Mouse (Mus musculus) stomach, postnatal 0 days (tissue): Measurements from ENCODE around the gene Lrpprc. TPM values are rescaled to one million over a fixed set of nuclear protein-coding genes. Genes with fewer than 3 reads are reported as not detected.
"Not testable (repeated sequence)": the region's sequence is repeated elsewhere in the genome, so short reads cannot be mapped to it uniquely, and the experiment has no call there.

Experiments
- ATAC-seq: fragments of 200-750 bp; cut with Nextera tagmentation; 2 replicates; pipeline ENCODE4 v1.8.0; 2017; ENCODE audit not compliant: low FRiP score, low TSS enrichment
- DNase-seq: peaks from one replicate; pipeline ENCODE4 v3.0.0-alpha.2; 2016; ENCODE audit warnings: low spot score
- H3K27ac ChIP-seq: fragments of 300-500 bp; sonication (generic); replicated peaks from 2 replicates; pipeline ENCODE4 v1.5.1; 2014; ENCODE audit warnings: mild to moderate bottlenecking, control low read depth
- H3K27me3 ChIP-seq: fragments of 300-500 bp; sonication (generic); 2 replicates; pipeline ENCODE4 v1.6.1; 2014; ENCODE audit warnings: low read length; ENCODE audit not compliant: control insufficient read depth, insufficient read depth
- H3K36me3 ChIP-seq: fragments of 300-500 bp; sonication (generic); 2 replicates; pipeline ENCODE4 v1.6.1; 2014; ENCODE audit warnings: low read length, mixed read lengths; ENCODE audit not compliant: control insufficient read depth, insufficient read depth
- H3K4me1 ChIP-seq: fragments of 300-500 bp; sonication (generic); replicated peaks from 2 replicates; pipeline ENCODE4 v1.6.1; 2014; ENCODE audit warnings: antibody characterized with exemption; ENCODE audit not compliant: control insufficient read depth, insufficient read depth
- H3K4me2 ChIP-seq: fragments of 300-500 bp; sonication (generic); replicated peaks from 2 replicates; pipeline ENCODE4 v1.6.1; 2014; ENCODE audit warnings: low read depth, mild to moderate bottlenecking, control low read depth, moderate library complexity
- H3K4me3 ChIP-seq: fragments of 300-500 bp; sonication (generic); 2 replicates; pipeline ENCODE4 v1.5.1; 2014; ENCODE audit warnings: low read depth, low read length, control low read depth
- H3K9ac ChIP-seq: fragments of 300-500 bp; sonication (generic); 2 replicates; pipeline ENCODE4 v1.6.1; 2014; ENCODE audit warnings: mild to moderate bottlenecking, low read length, control low read depth, mixed read lengths
- H3K9me3 ChIP-seq: fragments of 300-500 bp; sonication (generic); 2 replicates; pipeline ENCODE4 v1.6.1; 2016; ENCODE audit warnings: low read length; ENCODE audit not compliant: control insufficient read depth
- CTCF ChIP-seq: IDR thresholded peaks from 2 replicates; pipeline ENCODE4 v1.5.1; 2016; ENCODE audit warnings: antibody characterized with exemption, low read depth, mild to moderate bottlenecking, moderate library complexity
- EP300 ChIP-seq: optimal IDR thresholded peaks from 2 replicates; pipeline ENCODE3; 2016; ENCODE audit warnings: antibody characterized with exemption
- WGBS: fragments of 180-500 bp; shearing (Covaris S2); extraction: QIAGEN DNeasy Blood & Tissue Kit; methylation state at CpG from one replicate; pipeline ENCODE4 v1.1.7; 2014; 5-methylcytosine and 5-hydroxymethylcytosine counted together
- polyA plus RNA-seq: library from polyadenylated mRNA; unstranded; fragments of >200 nt; fragmentation: Nextera tagmentation; extraction: Ambion mirVana; gene quantifications from 2 replicates; pipeline ENCODE4 v1.2.1, GENCODE M21; 2015

Gene Lrpprc
- polyA plus RNA-seq, 1 experiment from 2014 or later: 14.6 TPM

GRCm38 (mm10) chr17:84818390-84818789 lies 27.8 kb upstream of the Lrpprc start:
- WGBS: 92% methylated on average over 5 of the region's 5 CpGs
- no peaks in the 10 kb centered on the region for H3K36me3 ChIP-seq

GRCm38 (mm10) chr17:84816014-84816461 lies 25.4 kb upstream of the Lrpprc start:
- WGBS: 60% methylated on average over 9 of the region's 9 CpGs
- H3K9me3 ChIP-seq: no peaks in the 10 kb centered on the region
- H3K27ac ChIP-seq: no peak overlapping the region
- H3K9ac ChIP-seq: no peak overlapping the region
- TF ChIP-seq EP300 (no peak), CTCF (no peak)
- H3K4me1 ChIP-seq: no peaks in the 10 kb centered on the region
- no peaks in the 10 kb centered on the region for H3K36me3 ChIP-seq
- H3K4me3 ChIP-seq: no peak overlapping the region
- DNase-seq: no peak
- no peak overlapping the region for H3K4me2 ChIP-seq
- no peak for ATAC-seq
- no peaks in the 10 kb centered on the region for H3K27me3 ChIP-seq

More at GRCm38 (mm10) chr17:84818390-84818789, 27.8 kb upstream of the Lrpprc start:
- H3K9ac ChIP-seq: no peak overlapping the region
- DNase-seq (no peak), ATAC-seq (no peak)
- no peaks in the 10 kb centered on the region for H3K9me3 ChIP-seq
- no peak overlapping the region for H3K27ac ChIP-seq
- no peaks in the 10 kb centered on the region for H3K4me1 ChIP-seq
- no peak overlapping the region for H3K4me3 ChIP-seq
- H3K4me2 ChIP-seq: no peak overlapping the region
- TF ChIP-seq CTCF (no peak), EP300 (no peak)
- H3K27me3 ChIP-seq: no peaks in the 10 kb centered on the region

GRCm38 (mm10) chr17:84814905-84815304 lies 24.3 kb upstream of the Lrpprc start:
- 69% methylated on average over 7 of the region's 7 CpGs for WGBS
- ATAC-seq: no peak
- TF ChIP-seq EP300 (no peak), CTCF (no peak)
- no peak overlapping the region for H3K4me2 ChIP-seq
- no peaks in the 10 kb centered on the region for H3K4me1 ChIP-seq
- no peak for DNase-seq
- no peak overlapping the region for H3K4me3 ChIP-seq
- no peaks in the 10 kb centered on the region for H3K27me3 ChIP-seq
- no peak overlapping the region for H3K27ac ChIP-seq
- no peaks in the 10 kb centered on the region for H3K9me3 ChIP-seq
- no peaks in the 10 kb centered on the region for H3K36me3 ChIP-seq
- no peak overlapping the region for H3K9ac ChIP-seq

DNA sequence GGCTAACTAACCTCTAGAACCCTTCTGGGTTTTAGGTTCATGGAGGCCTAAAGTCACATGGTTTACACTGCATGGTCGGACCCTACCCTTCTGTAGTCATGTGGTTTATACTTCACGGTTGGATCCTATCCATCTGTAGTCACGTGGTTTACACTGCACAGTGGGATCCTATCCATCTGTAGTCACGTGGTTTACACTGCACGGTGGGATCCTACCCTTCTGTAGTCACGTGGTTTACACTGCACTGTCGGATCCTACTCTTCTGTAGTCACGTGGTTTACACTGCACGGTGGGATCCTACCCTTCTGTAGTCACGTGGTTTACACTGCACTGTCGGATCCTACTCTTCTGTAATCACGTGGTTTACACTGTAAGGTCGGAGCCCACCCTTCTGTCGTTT lies 23.6 kb upstream of the Lrpprc start:
- H3K9ac ChIP-seq, H3K36me3 ChIP-seq, DNase-seq, H3K4me3 ChIP-seq, H3K27ac ChIP-seq, H3K9me3 ChIP-seq, H3K4me1 ChIP-seq, ATAC-seq, H3K4me2 ChIP-seq, H3K27me3 ChIP-seq: not testable (repeated sequence)
- WGBS: 79% methylated on average over 14 of the region's 14 CpGs

- no peaks in the 10 kb centered on the region for H3K36me3 ChIP-seq
- H3K9ac ChIP-seq: no peak overlapping the region
- no peaks in the 10 kb centered on the region for H3K4me1 ChIP-seq
- TF ChIP-seq EP300 (no peak), CTCF (no peak)
- 69% methylated on average over 5 of the region's 5 CpGs for WGBS
- H3K27me3 ChIP-seq: no peaks in the 10 kb centered on the region
- no peak for DNase-seq
- no peak overlapping the region for H3K4me2 ChIP-seq
- H3K27ac ChIP-seq: no peak overlapping the region
- no peaks in the 10 kb centered on the region for H3K9me3 ChIP-seq
- no peak overlapping the region for H3K4me3 ChIP-seq
- no peak for ATAC-seq
Measured at GRCm38 (mm10) chr17:84792006-84792405, 1.4 kb upstream of the Lrpprc start.

DNA sequence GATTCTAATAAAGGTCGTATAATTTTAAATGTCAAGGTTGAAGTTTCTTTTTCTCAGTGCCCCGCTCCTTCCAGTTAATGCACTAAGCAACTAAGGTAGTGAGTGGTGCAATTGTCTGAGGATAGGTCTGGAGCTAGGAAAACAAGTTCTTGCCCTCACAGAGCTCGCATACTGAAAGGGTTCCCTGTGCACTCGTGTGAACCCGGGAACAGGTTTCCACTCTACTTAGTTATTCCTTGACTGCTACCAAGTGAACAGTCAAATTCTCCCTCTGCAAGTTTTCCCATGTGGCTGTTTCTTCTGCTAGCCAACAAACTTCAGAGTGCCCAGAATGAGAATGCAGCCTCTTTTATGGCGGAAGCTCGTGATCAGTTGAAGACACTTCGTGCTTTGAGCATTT lies 567 bp upstream of the Lrpprc start:
- Histone ChIP-seq H3K9ac (peak overlapping the region; percentile 90), H3K36me3 (no peaks in the 10 kb centered on the region), H3K27me3 (no peaks in the 10 kb centered on the region), H3K9me3 (no peaks in the 10 kb centered on the region), H3K4me3 (peak overlapping the region; percentile 97), H3K27ac (peak overlapping the region; percentile 73), H3K4me2 (peak overlapping the region; percentile 93), H3K4me1 (no peaks in the 10 kb centered on the region)
- TF ChIP-seq CTCF (no peak), EP300 (no peak)
- ATAC-seq (peak; percentile 18; the same call in 1 of the 2 replicates), DNase-seq (peak; percentile 34)
- WGBS: 3% methylated on average over 8 of the region's 8 CpGs
